Mouse (Mus musculus): Measurements from ENCODE around the gene Ttc28. TPM values are rescaled to one million over a fixed set of nuclear protein-coding genes. Genes with fewer than 3 reads are reported as not detected.

The Ttc28 gene
- total and polyA plus RNA-seq, 2 experiments from 2014 or later: 14.5 to 50.4 TPM

- Histone ChIP-seq H3K36me3 (ENCODE audit: insufficient read depth) (no peaks in the 10 kb centered on the region), H3K9ac (0 out of 2 replicates have a peak overlapping the region, but pooled peaks have one; percentile 6), H3K9me3 (ENCODE audit: low read length) (no peaks in the 10 kb centered on the region), H3K4me1 (ENCODE audit: insufficient read depth) (peaks cover 26% of the 10 kb centered on the region), H3K4me3 (ENCODE audit: low read depth, low read length) (no peak overlapping the region), H3K27me3 (ENCODE audit: insufficient read depth, low read length) (no peaks in the 10 kb centered on the region), H3K4me2 (ENCODE audit: low read depth) (0 out of 2 replicates have a peak overlapping the region, but pooled peaks have one; percentile 16), H3K27ac (ENCODE audit: low read depth, low read length) (peak overlapping the region; percentile 73)
- 28% methylated on average over 12 of the region's 12 CpGs for WGBS
- DNase-seq: peak; percentile 90
- ATAC-seq: peak; percentile 88
- no peak for TF ChIP-seq CTCF (IDR thresholded peaks at IDR 0.05; ENCODE audit: low read depth)
These were observed 243.6 kb downstream of the Ttc28 start for GRCm38 (mm10) chr5:111123050-111123746.

DNA sequence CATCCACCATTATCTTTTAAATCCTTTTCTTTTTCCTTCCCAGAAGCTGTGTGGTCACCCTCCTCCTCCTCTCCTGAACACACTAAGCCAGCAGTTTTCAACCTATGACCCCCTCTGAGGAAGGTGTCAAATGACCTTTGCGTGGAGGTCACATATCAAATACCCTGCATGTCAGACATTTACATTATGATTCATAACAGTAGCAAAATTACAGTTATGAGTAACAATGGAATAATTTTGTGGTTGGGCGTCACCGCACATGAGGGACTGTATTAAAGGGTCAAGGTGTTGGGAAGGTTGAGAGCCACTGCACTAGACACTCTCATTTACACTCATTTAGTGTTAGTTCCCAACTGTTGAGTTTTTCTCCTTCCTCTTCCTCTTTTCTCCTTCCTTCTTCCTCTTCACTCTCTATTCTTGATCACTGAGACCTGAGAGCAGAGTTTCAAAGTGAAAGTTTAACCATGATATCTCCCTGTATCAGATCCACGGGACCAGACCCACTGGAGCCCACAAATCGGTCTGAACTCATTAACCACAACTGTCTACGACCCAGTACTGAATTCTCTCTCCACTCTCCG, 245.1 kb downstream of the Ttc28 start:
- Histone ChIP-seq H3K36me3 (ENCODE audit: insufficient read depth) (no peaks in the 10 kb centered on the region), H3K4me1 (ENCODE audit: insufficient read depth) (peaks cover 26% of the 10 kb centered on the region), H3K9ac (no peak overlapping the region), H3K4me2 (ENCODE audit: low read depth) (no peak overlapping the region), H3K27ac (ENCODE audit: low read depth, low read length) (no peak overlapping the region), H3K9me3 (ENCODE audit: low read length) (no peaks in the 10 kb centered on the region), H3K27me3 (ENCODE audit: insufficient read depth, low read length) (no peaks in the 10 kb centered on the region), H3K4me3 (ENCODE audit: low read depth, low read length) (no peak overlapping the region)
- ATAC-seq (no peak), DNase-seq (no peak)
- no peak for TF ChIP-seq CTCF (IDR thresholded peaks at IDR 0.05; ENCODE audit: low read depth)
- 95% methylated on average over 7 of the region's 7 CpGs for WGBS

GRCm38 (mm10) chr5:111125746-111126145, 246.1 kb downstream of the Ttc28 start:
- Histone ChIP-seq H3K4me2 (ENCODE audit: low read depth) (no peak overlapping the region), H3K9ac (no peak overlapping the region), H3K4me1 (ENCODE audit: insufficient read depth) (peaks cover 24% of the 10 kb centered on the region), H3K36me3 (ENCODE audit: insufficient read depth) (no peaks in the 10 kb centered on the region), H3K9me3 (ENCODE audit: low read length) (no peaks in the 10 kb centered on the region), H3K27me3 (ENCODE audit: insufficient read depth, low read length) (no peaks in the 10 kb centered on the region), H3K27ac (ENCODE audit: low read depth, low read length) (no peak overlapping the region), H3K4me3 (ENCODE audit: low read depth, low read length) (no peak overlapping the region)
- TF ChIP-seq CTCF (IDR thresholded peaks at IDR 0.05; ENCODE audit: low read depth): no peak
- DNase-seq (no peak), ATAC-seq (no peak)
- WGBS: 55% methylated on average over 12 of the region's 12 CpGs

DNA sequence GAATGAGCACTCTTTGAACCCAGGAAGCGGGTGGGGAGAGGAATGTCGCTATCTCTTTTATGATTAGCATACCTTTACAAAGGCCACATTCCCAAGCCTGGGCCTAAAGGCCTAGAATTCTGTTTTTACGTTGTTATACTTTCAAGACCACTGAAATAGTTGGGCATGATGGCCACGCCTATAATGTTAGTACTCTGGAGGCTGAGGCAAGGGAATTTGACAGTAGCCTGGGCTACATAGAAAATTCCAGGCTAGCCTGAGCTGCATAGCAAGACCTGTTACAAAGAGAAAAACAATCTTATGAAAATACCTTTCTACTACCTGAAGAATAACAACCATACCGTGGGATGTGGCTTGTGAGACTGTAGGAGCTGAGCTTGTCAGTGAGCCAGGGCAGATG, 248.2 kb downstream of the Ttc28 start:
- ATAC-seq (no peak), DNase-seq (no peak)
- Histone ChIP-seq H3K9ac (no peak overlapping the region), H3K4me3 (ENCODE audit: low read depth, low read length) (no peak overlapping the region), H3K27ac (ENCODE audit: low read depth, low read length) (no peak overlapping the region), H3K27me3 (ENCODE audit: insufficient read depth, low read length) (no peaks in the 10 kb centered on the region), H3K9me3 (ENCODE audit: low read length) (no peaks in the 10 kb centered on the region), H3K36me3 (ENCODE audit: insufficient read depth) (no peaks in the 10 kb centered on the region), H3K4me2 (ENCODE audit: low read depth) (no peak overlapping the region), H3K4me1 (ENCODE audit: insufficient read depth) (peaks cover 8% of the 10 kb centered on the region)
- 87% methylated on average over 5 of the region's 5 CpGs for WGBS
- TF ChIP-seq CTCF (IDR thresholded peaks at IDR 0.05; ENCODE audit: low read depth): no peak

GRCm38 (mm10) chr5:111130121-111130520, 250.5 kb downstream of the Ttc28 start:
- Histone ChIP-seq H3K9ac (no peak overlapping the region), H3K27ac (ENCODE audit: low read depth, low read length) (no peak overlapping the region), H3K9me3 (ENCODE audit: low read length) (no peaks in the 10 kb centered on the region), H3K4me2 (ENCODE audit: low read depth) (no peak overlapping the region), H3K4me3 (ENCODE audit: low read depth, low read length) (no peak overlapping the region), H3K4me1 (ENCODE audit: insufficient read depth) (no peaks in the 10 kb centered on the region), H3K27me3 (ENCODE audit: insufficient read depth, low read length) (no peaks in the 10 kb centered on the region), H3K36me3 (ENCODE audit: insufficient read depth) (no peaks in the 10 kb centered on the region)
- DNase-seq (no peak), ATAC-seq (no peak)
- WGBS: 87% methylated on average over 8 of the region's 8 CpGs
- TF ChIP-seq CTCF (IDR thresholded peaks at IDR 0.05; ENCODE audit: low read depth): no peak

DNA sequence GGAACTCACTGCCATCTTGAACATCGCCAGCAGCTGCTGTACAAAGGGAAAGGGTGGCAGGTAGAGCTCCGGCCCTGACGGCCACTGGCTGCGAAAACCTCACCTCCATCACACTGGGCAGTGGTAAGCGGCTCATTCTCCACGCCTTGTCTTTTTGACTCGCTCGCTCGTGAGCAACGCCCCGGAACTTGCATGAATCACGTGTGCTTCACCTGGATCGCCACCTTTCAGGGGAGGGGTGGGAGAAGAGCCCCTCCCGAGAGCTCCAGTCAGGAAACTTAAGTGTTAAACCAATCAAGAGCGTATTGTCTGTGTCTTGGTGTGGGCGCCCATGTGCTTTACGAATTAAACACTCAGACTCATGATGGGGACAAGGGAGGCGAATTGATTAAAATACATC, 252.0 kb downstream of the Ttc28 start:
- ATAC-seq (peak; percentile 30), DNase-seq (no peak)
- Histone ChIP-seq H3K4me3 (ENCODE audit: low read depth, low read length) (no peak overlapping the region), H3K9me3 (ENCODE audit: low read length) (no peaks in the 10 kb centered on the region), H3K27ac (ENCODE audit: low read depth, low read length) (0 out of 2 replicates have a peak overlapping the region, but pooled peaks have one; percentile 24), H3K9ac (no peak overlapping the region), H3K27me3 (ENCODE audit: insufficient read depth, low read length) (no peaks in the 10 kb centered on the region), H3K4me1 (ENCODE audit: insufficient read depth) (no peaks in the 10 kb centered on the region), H3K36me3 (ENCODE audit: insufficient read depth) (no peaks in the 10 kb centered on the region), H3K4me2 (ENCODE audit: low read depth) (no peak overlapping the region)
- 87% methylated on average over 18 of the region's 18 CpGs for WGBS
- TF ChIP-seq CTCF (IDR thresholded peaks at IDR 0.05; ENCODE audit: low read depth): no peak

- 84% methylated on average over 5 of the region's 5 CpGs for WGBS
- no peak overlapping the region for H3K4me2 ChIP-seq (ENCODE audit: low read depth)
- H3K27ac ChIP-seq (ENCODE audit: low read depth, low read length): no peak overlapping the region
- H3K9me3 ChIP-seq (ENCODE audit: low read length): no peaks in the 10 kb centered on the region
- no peak for TF ChIP-seq CTCF (IDR thresholded peaks at IDR 0.05; ENCODE audit: low read depth)
- no peaks in the 10 kb centered on the region for H3K36me3 ChIP-seq (ENCODE audit: insufficient read depth)
- H3K4me1 ChIP-seq (ENCODE audit: insufficient read depth): peaks cover 10% of the 10 kb centered on the region; the same call in 1 of the 2 replicates
- no peak overlapping the region for H3K4me3 ChIP-seq (ENCODE audit: low read depth, low read length)
- DNase-seq: no peak
- ATAC-seq: no peak
- no peaks in the 10 kb centered on the region for H3K27me3 ChIP-seq (ENCODE audit: insufficient read depth, low read length)
- no peak overlapping the region for H3K9ac ChIP-seq
These were observed 253.5 kb downstream of the Ttc28 start for GRCm38 (mm10) chr5:111133150-111133549.
